Mouse (Mus musculus) kidney, adult 2 months (tissue): ENCODE measurements around the gene Gm42417. TPM values are rescaled to one million over a fixed set of nuclear protein-coding genes. Genes with fewer than 3 reads are reported as not detected.

Experiments used
- DNase-seq: peaks from one replicate; pipeline ENCODE4 v3.0.0; 2021
- H3K27ac ChIP-seq: fragments of 200-500 bp; 2 replicates; pipeline ENCODE4 v1.5.1; 2012; ENCODE audit warnings: low read depth, low read length, control low read depth, inconsistent platforms; ENCODE audit not compliant: insufficient read depth
- H3K27me3 ChIP-seq: fragments of 200-500 bp; replicated peaks from 2 replicates; pipeline ENCODE4 v1.6.1; 2012; ENCODE audit warnings: mild to moderate bottlenecking, moderate library complexity, low read length, inconsistent platforms; ENCODE audit not compliant: control insufficient read depth, insufficient read depth
- H3K36me3 ChIP-seq: fragments of 200-500 bp; 2 replicates; pipeline ENCODE4 v1.6.1; 2012; ENCODE audit warnings: mild to moderate bottlenecking, moderate library complexity, low read length, inconsistent platforms; ENCODE audit not compliant: control insufficient read depth, insufficient read depth
- H3K4me1 ChIP-seq: fragments of 200-500 bp; 2 replicates; pipeline ENCODE4 v1.6.1; 2011; ENCODE audit warnings: low read length; ENCODE audit not compliant: control insufficient read depth, insufficient read depth
- H3K4me3 ChIP-seq: fragments of 200-500 bp; 2 replicates; pipeline ENCODE4 v1.5.1; 2011; ENCODE audit warnings: mild to moderate bottlenecking, low read depth, low read length, control low read depth; ENCODE audit not compliant: insufficient read depth
- CTCF ChIP-seq: fragments of 200-500 bp; conservative IDR thresholded peaks from 2 replicates; pipeline ENCODE4 v1.5.1; 2011; ENCODE audit warnings: low read depth, mild to moderate bottlenecking, control low read depth, low read length, moderate library complexity, mixed read lengths; ENCODE audit not compliant: insufficient read depth, insufficient read length
- POLR2A ChIP-seq: fragments of 200-500 bp; IDR thresholded peaks from one replicate; pipeline ENCODE4 v1.6.1; 2011; ENCODE audit warnings: low read depth, low read length, control low read depth
- WGBS: fragments of 180-500 bp; shearing (Covaris S2); methylation state at CpG from one replicate; pipeline ENCODE4 v1.1.7; 2018; 5-methylcytosine and 5-hydroxymethylcytosine counted together
- polyA plus RNA-seq: library from polyadenylated mRNA; depleted of rRNA; stranded (reverse); fragments of >200 nt; gene quantifications from 2 replicates; pipeline ENCODE4 v1.2.3, GENCODE M21; 2012; rRNA removed

Gene Gm42417
- polyA plus RNA-seq, 1 experiment, result not detected

DNA sequence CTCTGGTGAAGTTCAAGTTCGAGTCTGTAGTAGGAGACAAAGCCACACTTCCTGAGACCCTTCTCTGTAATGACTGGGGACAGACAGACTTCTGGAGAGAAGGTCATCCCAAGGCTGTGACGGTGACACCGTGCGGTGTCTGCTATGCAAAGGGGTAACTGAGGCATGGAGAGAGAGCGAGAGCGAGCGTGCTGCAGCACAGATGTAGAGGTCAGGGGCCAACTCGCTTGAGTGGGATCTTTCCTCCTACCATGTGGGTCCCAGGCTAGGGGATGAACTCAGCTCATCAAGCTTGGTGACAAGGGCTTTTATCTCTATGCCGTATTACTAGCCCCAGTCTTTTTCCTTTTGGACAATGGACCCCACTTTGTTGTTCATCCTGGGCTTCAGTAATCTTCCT, 52.1 kb downstream of the Gm42417 start:
- Histone ChIP-seq H3K27me3 (no peaks in the 10 kb centered on the region), H3K27ac (no peak overlapping the region), H3K36me3 (no peaks in the 10 kb centered on the region), H3K4me3 (no peak overlapping the region), H3K4me1 (no peaks in the 10 kb centered on the region; the same call in none of the 2 replicates)
- DNase-seq, result no peak
- TF ChIP-seq CTCF, result no peak
- TF ChIP-seq POLR2A, result no peak
- WGBS, result 84% methylated on average over 9 of the region's 9 CpGs

DNA sequence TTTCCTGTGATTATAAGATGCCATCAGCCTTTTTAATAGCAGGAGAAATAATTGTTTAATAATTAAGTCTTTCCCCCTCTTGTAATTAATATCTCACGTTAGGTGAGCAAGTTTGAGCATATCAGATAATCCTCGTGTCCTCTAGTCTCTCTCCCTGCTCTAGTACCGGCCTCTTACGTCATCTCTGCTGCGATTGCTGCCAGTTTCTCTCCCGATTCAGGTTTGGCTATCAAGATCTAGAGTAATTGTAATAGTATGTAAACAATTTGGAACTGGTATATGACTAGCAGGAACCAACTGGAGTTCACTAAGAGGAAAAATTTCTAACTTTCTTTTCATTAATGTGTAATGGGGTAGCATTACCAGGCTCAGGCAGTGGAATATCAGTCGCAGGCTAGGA, 54.1 kb downstream of the Gm42417 start:
- TF ChIP-seq POLR2A, result no peak
- TF ChIP-seq CTCF, result no peak
- no peaks in the 10 kb centered on the region for H3K36me3 ChIP-seq
- DNase-seq, result no peak
- H3K27ac ChIP-seq, result no peak overlapping the region
- no peaks in the 10 kb centered on the region; the same call in 1 of the 2 replicates for H3K4me1 ChIP-seq
- WGBS, result 41% methylated on average over 7 of the region's 7 CpGs
- H3K4me3 ChIP-seq, result no peak overlapping the region
- H3K27me3 ChIP-seq, result no peaks in the 10 kb centered on the region

DNA sequence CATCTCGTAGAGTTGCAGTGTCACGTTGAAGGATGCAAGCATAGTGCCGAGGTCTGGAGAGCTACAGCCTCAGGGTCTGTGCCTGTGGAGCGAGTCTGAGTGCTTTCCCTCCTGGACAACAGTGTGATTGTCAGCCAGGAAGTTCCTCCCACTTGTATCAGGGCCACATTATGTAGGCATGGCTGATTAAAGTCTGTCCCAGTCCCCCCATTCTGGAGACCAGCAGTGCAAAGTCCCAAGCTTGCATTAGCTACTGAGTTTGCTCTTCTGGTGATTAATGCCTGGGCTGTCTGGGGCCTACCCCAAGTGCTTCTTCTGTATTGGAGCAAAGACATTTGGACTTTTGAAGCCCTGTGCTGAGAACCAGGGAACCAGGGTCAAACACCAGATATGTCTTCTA, 55.4 kb downstream of the Gm42417 start:
- no peak overlapping the region for H3K27ac ChIP-seq
- DNase-seq, result no peak
- H3K4me1 ChIP-seq, result peaks cover 2% of the 10 kb centered on the region
- H3K27me3 ChIP-seq, result no peaks in the 10 kb centered on the region
- no peaks in the 10 kb centered on the region for H3K36me3 ChIP-seq
- H3K4me3 ChIP-seq, result no peak overlapping the region
- no peak for TF ChIP-seq CTCF
- no peak for TF ChIP-seq POLR2A
- WGBS, result 69% methylated on average over 4 of the region's 4 CpGs

Other genes starting within 250 kb of the Gm42417 start
- gene Arid5a, start 231.7 kb downstream of the Gm42417 start, polyA plus RNA-seq, result 3.3 and 4.5 TPM in 2 replicates
- gene Kansl3, start 170.2 kb downstream of the Gm42417 start, polyA plus RNA-seq, result 63.8 and 83.5 TPM in 2 replicates
- 0.06 and 0.08 TPM in 2 replicates for gene Fer1l5, start 167.1 kb downstream of the Gm42417 start, polyA plus RNA-seq
- 26.0 and 28.7 TPM in 2 replicates for gene Lman2l, start 94.2 kb downstream of the Gm42417 start, polyA plus RNA-seq
- 14.3 and 15.9 TPM in 2 replicates for gene Cnnm4, start 67.8 kb downstream of the Gm42417 start, polyA plus RNA-seq
- 19.8 and 29.5 TPM in 2 replicates for gene Cnnm3, start 27.6 kb downstream of the Gm42417 start, polyA plus RNA-seq
- gene Ankrd23, start 2.5 kb downstream of the Gm42417 start, polyA plus RNA-seq, result 11.8 and 37.9 TPM in 2 replicates
- 16.8 and 22.6 TPM in 2 replicates for gene Ankrd39, start 8.0 kb upstream of the Gm42417 start, polyA plus RNA-seq
- gene Sema4c, start 18.9 kb upstream of the Gm42417 start, polyA plus RNA-seq, result 8.0 and 9.1 TPM in 2 replicates
- 0.35 and 1.1 TPM in 2 replicates for gene Fam178b, start 143.8 kb upstream of the Gm42417 start, polyA plus RNA-seq
- 1,291 and 1,565 TPM in 2 replicates for gene Cox5b, start 152.0 kb upstream of the Gm42417 start, polyA plus RNA-seq
- not detected in 2 replicates for gene 4933424G06Rik, start 170.7 kb upstream of the Gm42417 start, polyA plus RNA-seq
- gene Actr1b, start 175.0 kb upstream of the Gm42417 start, polyA plus RNA-seq, result 130 and 141 TPM in 2 replicates
- gene Zap70, start 222.4 kb upstream of the Gm42417 start, polyA plus RNA-seq, result 0.60 and 3.2 TPM in 2 replicates